Mouse (Mus musculus) liver, embryonic 14.5 days (tissue): ENCODE measurements around the gene Pnkd. TPM values are rescaled to one million over a fixed set of nuclear protein-coding genes. Genes with fewer than 3 reads are reported as not detected.
A peak's percentile ranks its signal among the peaks of the same experiment; 100 is the strongest.

Experiments used
- ATAC-seq: fragments of 200-750 bp; cut with Nextera tagmentation; 2 replicates; pipeline ENCODE4 v1.8.0; 2017; ENCODE audit warnings: moderate number of reproducible peaks, mild to moderate bottlenecking, moderate library complexity; ENCODE audit not compliant: insufficient read depth
- DNase-seq, 3 experiments: peaks; one replicate each; pipeline ENCODE4 v3.0.0-alpha.2; 2012 to 2013; ENCODE audit warnings: low read depth in 3 of 3, low spot score in 3 of 3
- H3K27ac ChIP-seq: fragments of 300-500 bp; sonication (generic); 2 replicates; pipeline ENCODE4 v1.5.1; 2014; ENCODE audit warnings: moderate library complexity, mild to moderate bottlenecking, control low read depth, inconsistent platforms
- H3K27me3 ChIP-seq: fragments of 300-500 bp; sonication (generic); 2 replicates; pipeline ENCODE4 v1.6.1; 2014; ENCODE audit warnings: mild to moderate bottlenecking, low read length, moderate library complexity; ENCODE audit not compliant: control insufficient read depth, insufficient read depth
- H3K36me3 ChIP-seq: fragments of 300-500 bp; sonication (generic); replicated peaks from 2 replicates; pipeline ENCODE4 v1.6.1; 2014; ENCODE audit warnings: low read depth; ENCODE audit not compliant: control insufficient read depth, insufficient read depth
- H3K4me1 ChIP-seq, 2 experiments: fragments of 200-500 bp in 1 of 2; fragments of 300-500 bp in 1 of 2; sonication (generic) in 1 of 2; replicated peaks; 2 replicates each; pipeline ENCODE4 v1.6.1; 2012 to 2014; ENCODE audit warnings: antibody characterized with exemption in 1 of 2, inconsistent platforms in 1 of 2, low read length in 1 of 2; ENCODE audit not compliant: control insufficient read depth in 2 of 2, insufficient read depth in 2 of 2
- H3K4me2 ChIP-seq: fragments of 300-500 bp; sonication (generic); 2 replicates; pipeline ENCODE4 v1.6.1; 2014; ENCODE audit warnings: low read depth, mild to moderate bottlenecking, control low read depth, moderate library complexity
- H3K4me3 ChIP-seq, 2 experiments: fragments of 200-500 bp in 1 of 2; fragments of 300-500 bp in 1 of 2; sonication (generic) in 1 of 2; 2 replicates each; pipeline ENCODE4 v1.5.1; 2012 to 2014; ENCODE audit warnings: low read depth in 2 of 2, low read length in 2 of 2, mild to moderate bottlenecking in 2 of 2, control low read depth in 1 of 2, inconsistent platforms in 1 of 2, moderate library complexity in 1 of 2; ENCODE audit not compliant: insufficient read depth in 1 of 2
- H3K9ac ChIP-seq: fragments of 300-500 bp; sonication (generic); replicated peaks from 2 replicates; pipeline ENCODE4 v1.6.1; 2014; ENCODE audit warnings: mild to moderate bottlenecking, control low read depth, moderate library complexity
- H3K9me3 ChIP-seq: fragments of 300-500 bp; sonication (generic); 2 replicates; pipeline ENCODE4 v1.6.1; 2016; ENCODE audit warnings: low read length, mixed read lengths; ENCODE audit not compliant: control insufficient read depth
- CTCF ChIP-seq: IDR thresholded peaks from 2 replicates; pipeline ENCODE4 v1.5.1; 2016; ENCODE audit warnings: antibody characterized with exemption, low read depth, control low read depth
- EP300 ChIP-seq: IDR thresholded peaks from 2 replicates; pipeline ENCODE4 v1.6.1; 2016; ENCODE audit warnings: antibody characterized with exemption, low read depth
- WGBS: fragments of 180-500 bp; shearing (Covaris S2); extraction: QIAGEN DNeasy Blood & Tissue Kit; methylation state at CpG from one replicate; pipeline ENCODE4 v1.1.7; 2014; ENCODE audit not compliant: insufficient replicate concordance; 5-methylcytosine and 5-hydroxymethylcytosine counted together
- polyA plus RNA-seq, 2 experiments: library from polyadenylated mRNA; depleted of rRNA in 1 of 2; stranded (reverse) in 1 of 2; unstranded in 1 of 2; fragments of >200 nt; fragmentation: Nextera tagmentation in 1 of 2; extraction: Ambion mirVana in 1 of 2; gene quantifications; 2 replicates each; pipeline versions ENCODE4 v1.2.1 to v1.2.3; 2012 to 2014

Pnkd gene
- polyA plus RNA-seq, 2 experiments = 16.8 to 42.1 TPM

GRCm38 (mm10) chr1:74281372-74281771, 3.4 kb upstream of the Pnkd start:
- Histone ChIP-seq H3K27me3 (no peaks in the 10 kb centered on the region), H3K4me1 (peaks cover 7 to 10% of the 10 kb centered on the region in 2 experiments; a peak in 3 of 4 replicates), H3K36me3 (peaks cover 6% of the 10 kb centered on the region), H3K9ac (no peak overlapping the region), H3K27ac (no peak overlapping the region), H3K4me3 (no peak overlapping the region), H3K9me3 (no peaks in the 10 kb centered on the region), H3K4me2 (no peak overlapping the region)
- WGBS = 62% methylated on average over 2 of the region's 2 CpGs
- TF ChIP-seq CTCF (no peak), EP300 (no peak)
- no peak for ATAC-seq
- DNase-seq = no peak

GRCm38 (mm10) chr1:74281886-74282285, 2.8 kb upstream of the Pnkd start:
- WGBS = 80% methylated on average over 8 of the region's 8 CpGs
- no peak for DNase-seq
- H3K4me3 ChIP-seq = no peak overlapping the region
- H3K9me3 ChIP-seq = no peaks in the 10 kb centered on the region
- no peak overlapping the region for H3K9ac ChIP-seq
- H3K27ac ChIP-seq = no peak overlapping the region
- H3K4me2 ChIP-seq = no peak overlapping the region
- TF ChIP-seq EP300 = no peak
- no peak for TF ChIP-seq CTCF
- peaks cover 6% of the 10 kb centered on the region for H3K36me3 ChIP-seq
- no peaks in the 10 kb centered on the region for H3K27me3 ChIP-seq
- no peak for ATAC-seq
- H3K4me1 ChIP-seq = peaks cover 7 to 10% of the 10 kb centered on the region in 2 experiments; a peak in 3 of 4 replicates

- H3K4me1 ChIP-seq = peaks cover 9 to 10% of the 10 kb centered on the region in 2 experiments
- no peak overlapping the region for H3K4me3 ChIP-seq
- no peak for DNase-seq
- TF ChIP-seq CTCF (no peak), EP300 (no peak)
- H3K27ac ChIP-seq = no peak overlapping the region
- no peaks in the 10 kb centered on the region for H3K27me3 ChIP-seq
- ATAC-seq = no peak
- H3K36me3 ChIP-seq = peaks cover 6% of the 10 kb centered on the region
- 77% methylated on average over 10 of the region's 10 CpGs for WGBS
- peak overlapping the region; percentile 96 for H3K4me2 ChIP-seq
- no peak overlapping the region for H3K9ac ChIP-seq
- H3K9me3 ChIP-seq = no peaks in the 10 kb centered on the region
Measured at GRCm38 (mm10) chr1:74282896-74283625, 1.7 kb upstream of the Pnkd start.

- Histone ChIP-seq H3K9me3 (no peaks in the 10 kb centered on the region), H3K27ac (peak overlapping the region; percentile 45; the same call in 1 of the 2 replicates), H3K36me3 (peaks cover 8% of the 10 kb centered on the region), H3K9ac (peak overlapping the region; percentile 79), H3K4me2 (peak overlapping the region; percentile 96), H3K4me3 (peak overlapping the region; percentile 74 to 81), H3K4me1 (peaks cover 17 to 18% of the 10 kb centered on the region in 2 experiments), H3K27me3 (no peaks in the 10 kb centered on the region)
- DNase-seq (peak in 2 of 3 experiments; percentile 30 to 41), ATAC-seq (peak; percentile 32)
- TF ChIP-seq EP300 = no peak
- TF ChIP-seq CTCF = no peak
- 6% methylated on average over 15 of the region's 15 CpGs for WGBS
Measured at GRCm38 (mm10) chr1:74283686-74284463, 855 bp upstream of the Pnkd start.
